ENCODE assay signal across 12 mouse cellular contexts in the genomic region with DNA sequence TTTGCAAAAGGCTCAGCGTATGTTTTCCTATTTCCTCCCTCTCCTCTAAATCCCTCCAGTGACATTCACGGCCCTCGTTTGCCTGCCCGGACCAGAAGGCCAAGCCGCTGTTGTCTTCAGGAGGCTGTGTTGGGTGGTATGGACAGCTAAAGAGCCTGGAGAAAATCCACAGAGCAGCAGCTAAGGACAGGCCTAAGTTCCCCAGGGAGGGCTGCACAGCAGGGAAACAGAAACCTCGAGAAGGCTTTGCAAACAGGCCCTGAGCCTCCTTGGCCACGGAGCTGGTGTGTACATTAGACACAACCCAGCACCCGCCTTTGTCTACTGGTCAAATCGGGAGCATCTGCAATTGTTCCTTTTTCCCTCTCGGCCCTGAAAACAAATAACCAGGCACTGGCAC. TPM values are rescaled to one million over a fixed set of nuclear protein-coding genes. Genes with fewer than 3 reads are reported as not detected.
DNase-seq lines count a peak whose midpoint lies in the region; ATAC-seq and TF ChIP-seq lines count a peak whose summit lies in the region.
"Had no signal": no experiment of that assay in that cellular context is flagged by ENCODE, and none has a peak within 500 bp of the region (broad histone marks: within the 10 kb centered on the region; RNA-seq: fewer than 3 reads in every experiment).

No protein-coding gene starts in this region.

- no peak for TF ChIP-seq EP300 in liver, postnatal 0 days (IDR thresholded peaks at IDR 0.05; ENCODE audit: low read depth)

- H3K4me3 ChIP-seq in heart, embryonic 10.5 days, result peak overlapping the region; percentile 63
- 0 out of 2 replicates have a peak overlapping the region, but pooled peaks have one; percentile 62 for H3K4me3 ChIP-seq in E14TG2a.4 (replicated peaks; ENCODE audit: low read length)
- peak overlapping the region; percentile 58 for H3K4me3 ChIP-seq in hindbrain, embryonic 10.5 days
- 0 out of 2 replicates have a peak overlapping the region, but pooled peaks have one; percentile 27 for H3K4me3 ChIP-seq in liver, postnatal 0 days (ENCODE audit: low read depth, low read length)

- no peaks in the 10 kb centered on the region for H3K9me3 ChIP-seq in heart, embryonic 10.5 days
- H3K9me3 ChIP-seq in E14TG2a.4 (ENCODE audit: low read length), result no peaks in the 10 kb centered on the region
- H3K9me3 ChIP-seq in hindbrain, embryonic 10.5 days, result no peaks in the 10 kb centered on the region
- no peaks in the 10 kb centered on the region for H3K9me3 ChIP-seq in liver, postnatal 0 days (ENCODE audit: low read length)

- H3K4me1 ChIP-seq in heart, embryonic 10.5 days, result peaks cover 63% of the 10 kb centered on the region
- peaks cover 52% of the 10 kb centered on the region for H3K4me1 ChIP-seq in E14TG2a.4 (replicated peaks; ENCODE audit: low read depth, low read length)
- peaks cover 89% of the 10 kb centered on the region for H3K4me1 ChIP-seq in hindbrain, embryonic 10.5 days (replicated peaks)
- peaks cover 24% of the 10 kb centered on the region for H3K4me1 ChIP-seq in liver, postnatal 0 days (ENCODE audit: insufficient read depth)

- H3K27me3 ChIP-seq in heart, embryonic 10.5 days (ENCODE audit: insufficient read depth, poor library complexity, severe bottlenecking), result peaks cover 100% of the 10 kb centered on the region
- H3K27me3 ChIP-seq in E14TG2a.4 (ENCODE audit: insufficient read depth, low read length), result peaks cover 98% of the 10 kb centered on the region
- peaks cover 100% of the 10 kb centered on the region for H3K27me3 ChIP-seq in hindbrain, embryonic 10.5 days (ENCODE audit: insufficient read depth, poor library complexity, severe bottlenecking)
- peaks cover 98% of the 10 kb centered on the region for H3K27me3 ChIP-seq in liver, postnatal 0 days (ENCODE audit: insufficient read depth, low read length)

- no peak for ATAC-seq in liver, postnatal 0 days

- intact Hi-C loops in heart, postnatal 10 days (cut with DNase I), result no loop called here

- H3K27ac ChIP-seq in heart, embryonic 10.5 days, result no peak overlapping the region
- peak overlapping the region; percentile 81 for H3K27ac ChIP-seq in hindbrain, embryonic 10.5 days
- no peak overlapping the region for H3K27ac ChIP-seq in liver, postnatal 0 days (ENCODE audit: low read depth)
- H3K27ac ChIP-seq: liver, embryonic 14.5 days had no signal

- no peak overlapping the region for H3K9ac ChIP-seq in liver, postnatal 0 days (replicated peaks)
- H3K9ac ChIP-seq: liver, embryonic 14.5 days had no signal

- H3K36me3 ChIP-seq in heart, embryonic 10.5 days, result no peaks in the 10 kb centered on the region
- no peaks in the 10 kb centered on the region for H3K36me3 ChIP-seq in E14TG2a.4 (ENCODE audit: insufficient read depth, low read length)
- H3K36me3 ChIP-seq in hindbrain, embryonic 10.5 days, result no peaks in the 10 kb centered on the region
- H3K36me3 ChIP-seq in liver, postnatal 0 days (replicated peaks; ENCODE audit: insufficient read depth, low read length), result no peaks in the 10 kb centered on the region

- TF ChIP-seq CTCF in E14TG2a.4 (conservative IDR thresholded peaks at IDR 0.05; ENCODE audit: low read length), result no peak
- no peak for TF ChIP-seq CTCF in liver, postnatal 0 days (IDR thresholded peaks at IDR 0.05; ENCODE audit: low read depth)

- WGBS in heart, embryonic 10.5 days, result 6% methylated on average over 10 of the region's 10 CpGs
- WGBS in hindbrain, embryonic 10.5 days, result 2% methylated on average over 10 of the region's 10 CpGs
- 19% methylated on average over 10 of the region's 10 CpGs for WGBS in liver, postnatal 0 days (ENCODE audit: insufficient replicate concordance)

- no peak for DNase-seq in heart, embryonic 10.5 days (ENCODE audit: low spot score)
- no peak for DNase-seq in heart, postnatal 10 days
- DNase-seq in hindbrain, embryonic 10.5 days (ENCODE audit: low spot score), result peak; percentile 61
- DNase-seq in liver, postnatal 0 days, result no peak
- DNase-seq in spleen, postnatal 10 days (ENCODE audit: low spot score in 2 of 2), result no peak
- DNase-seq in layer of hippocampus, postnatal 36 days, result no peak
- DNase-seq in adrenal gland, postnatal 4 days (ENCODE audit: low spot score in 2 of 2), result no peak
- DNase-seq: adrenal gland, adult 8-10 months; kidney, adult 2 months; thymus, postnatal 36 days had no signal

- H3K4me2 ChIP-seq in liver, postnatal 0 days (ENCODE audit: low read depth, low read length), result no peak overlapping the region

RNA-seq across cellular contexts. Expression of gene Tbx1, which starts 4.8 kb away (rescaled TPM):
- 1.00 and 6.9 TPM in 2 replicates for polyA plus RNA-seq in heart, embryonic 10.5 days (2016; fragmentation: Nextera tagmentation; extraction: Ambion mirVana)
- total RNA-seq in heart, postnatal 10 days (2021), result 1 to 10 TPM in 1 of 2 experiments, under 1 TPM in 1; 0.57 to 1.1 TPM
- 11.3 and 15.3 TPM in 2 replicates for polyA plus RNA-seq in hindbrain, embryonic 10.5 days (2016; fragmentation: Nextera tagmentation; extraction: Ambion mirVana)
- 0.40 TPM in 1 of 2 replicates, not detected in the other for polyA plus RNA-seq in liver, postnatal 0 days (2015; fragmentation: Nextera tagmentation; extraction: Ambion mirVana)
- 1 to 10 TPM; 1.3 to 1.5 TPM for total RNA-seq in layer of hippocampus, postnatal 36 days (2021)
- 1 to 10 TPM in 1 of 2 experiments, under 1 TPM in 1; 0.59 to 1.0 TPM for total RNA-seq in adrenal gland, postnatal 4 days (2021)
- total RNA-seq: adrenal gland, adult 8-10 months had no signal

RNA-seq across cellular contexts. Expression of gene Gp1bb, which starts 36.5 kb away (rescaled TPM):
- polyA plus RNA-seq in heart, embryonic 10.5 days (2016; fragmentation: Nextera tagmentation; extraction: Ambion mirVana), result 6.0 and 7.4 TPM in 2 replicates
- 1 to 10 TPM in 1 of 2 experiments, under 1 TPM in 1; 0.77 to 1.2 TPM for total RNA-seq in heart, postnatal 10 days (2021)
- polyA plus RNA-seq in hindbrain, embryonic 10.5 days (2016; fragmentation: Nextera tagmentation; extraction: Ambion mirVana), result 4.2 and 9.2 TPM in 2 replicates
- 55.8 and 56.5 TPM in 2 replicates for polyA plus RNA-seq in liver, postnatal 0 days (2015; fragmentation: Nextera tagmentation; extraction: Ambion mirVana)
- total RNA-seq in layer of hippocampus, postnatal 36 days (2021), result 1 to 10 TPM in 1 of 2 experiments, under 1 TPM in 1; 0.85 to 1.2 TPM
- 1 to 10 TPM in 1 of 2 experiments, under 1 TPM in 1; 0.39 to 1.1 TPM for total RNA-seq in adrenal gland, postnatal 4 days (2021)
- total RNA-seq: adrenal gland, adult 8-10 months had no signal

RNA-seq across cellular contexts. Expression of gene Gm49601, which starts 40.6 kb away (rescaled TPM):
- 0.26 and 1.1 TPM in 2 replicates for polyA plus RNA-seq in heart, embryonic 10.5 days (2016; fragmentation: Nextera tagmentation; extraction: Ambion mirVana)
- total RNA-seq in heart, postnatal 10 days (2021), result 1 to 10 TPM; 2.2 to 4.1 TPM
- 3.4 and 8.5 TPM in 2 replicates for polyA plus RNA-seq in hindbrain, embryonic 10.5 days (2016; fragmentation: Nextera tagmentation; extraction: Ambion mirVana)
- 0.32 TPM in 1 of 2 replicates, not detected in the other for polyA plus RNA-seq in liver, postnatal 0 days (2015; fragmentation: Nextera tagmentation; extraction: Ambion mirVana)
- total RNA-seq in layer of hippocampus, postnatal 36 days (2021), result 100 to 1,000 TPM; 172 to 185 TPM
- total RNA-seq in adrenal gland, postnatal 4 days (2021), result 10 to 100 TPM in 1 of 2 experiments, 1 to 10 TPM in 1; 7.3 to 10.7 TPM

RNA-seq across cellular contexts. Expression of gene Sept5, which starts 44.1 kb away (rescaled TPM):
- 4.3 and 11.7 TPM in 2 replicates for polyA plus RNA-seq in heart, embryonic 10.5 days (2016; fragmentation: Nextera tagmentation; extraction: Ambion mirVana)
- total RNA-seq in heart, postnatal 10 days (2021), result 10 to 100 TPM; 11.3 to 11.6 TPM
- polyA plus RNA-seq in hindbrain, embryonic 10.5 days (2016; fragmentation: Nextera tagmentation; extraction: Ambion mirVana), result 42.3 and 71.9 TPM in 2 replicates
- 3.0 and 3.2 TPM in 2 replicates for polyA plus RNA-seq in liver, postnatal 0 days (2015; fragmentation: Nextera tagmentation; extraction: Ambion mirVana)
- 100 to 1,000 TPM; 548 to 589 TPM for total RNA-seq in layer of hippocampus, postnatal 36 days (2021)
- total RNA-seq in adrenal gland, postnatal 4 days (2021), result 10 to 100 TPM; 18.9 to 28.7 TPM

Comparison
In these comparisons a context has a peak if more than half of its experiments do, and no peak if none do; other contexts are left out.
1. RNA of gene Gm49601, which starts 40.6 kb away (total RNA-seq): 172 to 185 TPM in layer of hippocampus, postnatal 36 days; 7.3 to 10.7 TPM in adrenal gland, postnatal 4 days and 2.2 to 4.1 TPM in heart, postnatal 10 days; every median in the first group is over 10 times any median in the second.
2. Peak in every context shown above with its lines, with median percentiles within 50 percentile points of each other: H3K4me3 ChIP-seq.